Mouse (Mus musculus): ENCODE data around the gene Nfia. TPM values are rescaled to one million over a fixed set of nuclear protein-coding genes. Genes with fewer than 3 reads are reported as not detected.

The Nfia gene
- 10 to 100 TPM; 97.1 to 99.7 TPM for total RNA-seq (2021)

- intact Hi-C loops (cut with DNase I): no loop called here
- no peak for DNase-seq
Observed at GRCm38 (mm10) chr4:97772641-97773040, at the start of gene Nfia. Gene Nfia (plus strand): TSS chr4:97772734.

DNA sequence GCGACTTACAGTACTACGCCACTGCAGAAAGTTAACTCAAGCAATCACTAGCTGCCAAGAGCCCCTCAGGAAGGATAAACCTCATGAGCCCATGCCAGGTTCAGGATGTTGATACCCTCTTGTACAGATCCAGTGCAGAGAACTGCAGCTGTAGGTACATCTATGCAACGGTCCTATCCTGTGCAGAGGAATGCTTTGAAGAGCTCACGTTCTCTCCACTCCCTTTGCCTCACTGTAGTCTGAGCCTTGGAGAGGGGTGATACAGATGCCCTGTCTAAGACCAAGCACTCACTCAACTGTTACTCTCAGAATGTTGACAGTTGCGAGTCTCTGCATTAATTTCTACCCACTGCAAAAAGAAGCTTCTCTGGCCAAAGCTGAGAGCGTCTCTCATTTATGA, 49.2 kb upstream of the Nfia start:
- DNase-seq: no peak
- intact Hi-C loops (cut with DNase I): no loop called here

DNA sequence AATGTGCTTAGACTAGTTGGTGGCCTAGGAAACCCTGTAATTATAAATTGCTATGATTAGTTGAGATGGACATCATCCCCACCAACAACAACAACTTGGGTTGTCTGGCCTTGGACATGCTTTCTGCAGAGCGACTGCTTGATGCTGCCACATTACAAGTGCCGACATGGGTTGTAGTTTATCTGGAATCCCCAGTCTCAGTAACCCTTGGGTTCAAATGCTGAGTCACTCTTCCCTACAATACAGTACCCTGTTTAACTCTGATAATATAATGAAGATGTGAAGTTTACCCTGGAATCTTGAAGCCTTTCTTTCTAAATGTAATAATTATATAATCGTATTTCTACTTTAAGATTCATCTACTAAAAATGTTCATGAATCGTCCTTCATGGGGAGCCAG, 44.0 kb upstream of the Nfia start:
- intact Hi-C loops (cut with DNase I): no loop called here
- no peak for DNase-seq

- no peak for DNase-seq
- intact Hi-C loops (cut with DNase I): no loop called here
Observed at GRCm38 (mm10) chr4:97729999-97730398, 42.5 kb upstream of the Nfia start.

- intact Hi-C loops (cut with DNase I): no loop called here
- no peak for DNase-seq
Observed at GRCm38 (mm10) chr4:97730416-97730815, 42.1 kb upstream of the Nfia start.

DNA sequence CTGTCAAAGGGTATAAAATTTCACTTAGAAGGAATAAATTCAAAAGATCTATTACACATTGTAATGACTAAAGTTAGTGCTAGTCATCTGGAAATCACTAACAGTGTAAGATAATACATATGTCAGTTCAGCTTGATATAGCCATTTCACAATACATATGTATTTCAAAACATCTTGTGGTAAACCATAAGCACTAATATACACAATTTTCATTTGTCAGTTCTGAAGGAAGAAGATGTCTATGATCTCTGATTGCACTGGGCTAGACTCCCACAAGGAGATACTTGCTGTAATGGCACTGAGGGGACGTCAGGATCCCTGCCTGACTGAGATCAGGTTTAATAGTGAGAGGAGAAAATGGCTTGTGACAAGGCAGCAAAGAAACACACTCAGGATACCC, 39.1 kb upstream of the Nfia start:
- DNase-seq: no peak
- intact Hi-C loops (cut with DNase I): no loop called here

- intact Hi-C loops (cut with DNase I): loop anchor here (10.0 kb wide), 1 partner anchor 1039 kb away; no protein-coding TSS in a partner anchor
- DNase-seq: no peak
Observed at GRCm38 (mm10) chr4:97743932-97744331, 28.6 kb upstream of the Nfia start.

GRCm38 (mm10) chr4:97745296-97746105, 27.0 kb upstream of the Nfia start:
- peak; percentile 90 for DNase-seq
- intact Hi-C loops (cut with DNase I): loop anchor here (5.0 to 10.0 kb wide), 3 partner anchors 163 to 1041 kb away; no protein-coding TSS in a partner anchor

DNA sequence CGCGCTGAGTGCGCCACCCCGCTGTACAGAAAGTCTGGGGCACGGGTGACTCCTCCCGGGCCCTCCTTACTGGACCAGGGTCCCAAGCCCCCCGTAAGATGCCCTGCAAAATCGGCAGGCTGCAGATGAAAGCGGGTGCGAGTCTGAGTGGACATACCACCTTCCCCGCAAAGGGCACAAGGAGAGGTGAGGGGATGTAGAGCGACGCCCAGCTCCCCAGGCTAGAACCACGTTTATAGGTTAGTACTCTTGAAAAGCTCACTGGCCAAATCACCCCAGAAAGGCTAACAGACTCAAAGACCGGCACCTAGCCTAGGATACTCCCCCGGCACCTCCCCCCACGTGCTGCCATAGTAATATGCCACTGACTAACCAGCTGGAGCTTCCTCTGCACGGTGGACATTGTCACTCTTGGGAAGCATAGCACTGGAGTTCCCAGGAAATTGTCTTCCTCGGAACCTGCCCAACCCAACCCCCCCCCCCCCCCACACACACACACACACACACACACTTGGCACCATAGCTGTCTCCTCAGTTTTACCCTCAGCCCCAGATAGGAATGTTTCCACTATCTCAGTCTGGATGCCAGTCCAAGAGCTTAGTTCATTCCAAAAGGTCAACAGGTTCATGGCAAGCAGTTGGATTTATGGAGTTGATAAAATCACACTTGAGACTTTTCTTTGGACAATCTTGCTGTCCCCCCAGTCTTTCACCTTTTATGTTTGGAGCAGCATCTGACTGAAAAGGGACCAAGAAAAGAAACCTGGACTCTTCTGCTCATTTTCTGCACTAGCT, 26.2 kb upstream of the Nfia start:
- intact Hi-C loops (cut with DNase I): loop anchor here (5.0 to 10.0 kb wide), 3 partner anchors 164 to 1042 kb away; no protein-coding TSS in a partner anchor
- DNase-seq: no peak

DNA sequence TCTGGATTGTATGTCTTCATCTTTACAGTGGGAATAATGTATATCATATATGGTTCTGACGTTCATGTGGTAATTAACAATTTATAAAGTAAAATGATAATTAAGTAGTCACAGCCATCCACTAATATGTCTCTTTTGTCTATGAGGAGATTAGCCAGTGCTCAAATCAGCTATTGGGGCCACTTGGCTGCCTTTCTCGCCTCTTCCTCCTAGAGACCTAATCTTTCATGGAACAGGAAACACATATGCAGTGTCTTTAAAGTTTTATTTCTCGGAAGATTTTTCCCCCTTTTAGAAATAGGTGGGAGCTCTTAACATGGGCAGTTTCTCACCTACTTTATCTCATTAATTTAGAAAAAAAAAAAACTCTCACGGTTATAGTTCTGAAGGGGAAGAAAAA, 22.1 kb upstream of the Nfia start:
- intact Hi-C loops (cut with DNase I): loop anchor here (5.0 to 10.0 kb wide), 3 partner anchors 574 to 713 kb away; no protein-coding TSS in a partner anchor
- no peak for DNase-seq

- intact Hi-C loops (cut with DNase I): loop anchor here (5.0 to 10.0 kb wide), 3 partner anchors 574 to 714 kb away; no protein-coding TSS in a partner anchor
- DNase-seq: peak; percentile 97
Observed at GRCm38 (mm10) chr4:97751030-97751482, 21.5 kb upstream of the Nfia start.

DNA sequence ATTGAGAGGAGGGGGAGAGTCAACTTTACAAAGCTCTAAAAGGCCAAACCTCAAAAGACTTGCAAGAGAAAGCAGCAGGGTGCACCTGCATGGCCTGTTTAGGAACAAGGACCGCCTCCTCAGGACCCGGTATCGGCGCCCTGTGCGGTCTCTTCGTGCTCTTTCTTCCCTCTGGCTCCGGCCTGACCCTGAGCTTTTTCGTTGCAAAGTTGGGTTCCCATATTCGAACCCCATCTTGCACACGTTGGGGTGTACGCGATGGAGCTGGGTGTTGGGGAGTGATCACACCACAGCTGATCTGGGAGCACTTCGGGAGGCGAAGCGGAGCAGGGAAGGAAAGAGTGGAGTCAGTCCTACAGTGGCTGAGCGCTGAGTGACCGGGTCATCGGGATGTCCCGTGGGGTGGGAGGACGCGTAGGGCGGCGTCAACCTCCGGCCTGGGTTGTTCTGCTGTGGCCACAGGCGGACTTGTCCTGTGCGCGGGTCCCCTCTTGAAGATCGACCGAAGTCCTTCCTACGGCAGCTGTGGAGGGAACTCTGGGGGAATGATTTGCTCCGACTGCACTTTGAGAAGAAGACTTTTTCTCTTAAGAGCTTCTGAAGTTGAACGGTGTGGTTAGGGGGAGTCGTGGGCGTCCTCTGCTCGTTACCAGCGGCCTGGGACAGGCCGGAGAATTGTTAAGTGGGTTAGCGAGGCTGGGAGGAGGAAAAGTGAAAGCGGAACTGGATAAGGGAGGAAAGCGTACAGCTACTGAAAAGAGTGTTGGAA, 20.9 kb upstream of the Nfia start:
- peak; percentile 49 for DNase-seq
- intact Hi-C loops (cut with DNase I): loop anchor here (5.0 to 10.0 kb wide), 3 partner anchors 573 to 714 kb away; no protein-coding TSS in a partner anchor

GRCm38 (mm10) chr4:97752276-97753010, 20.1 kb upstream of the Nfia start:
- no peak for DNase-seq
- intact Hi-C loops (cut with DNase I): loop anchor here (5.0 to 10.0 kb wide), 3 partner anchors 572 to 715 kb away; no protein-coding TSS in a partner anchor

DNA sequence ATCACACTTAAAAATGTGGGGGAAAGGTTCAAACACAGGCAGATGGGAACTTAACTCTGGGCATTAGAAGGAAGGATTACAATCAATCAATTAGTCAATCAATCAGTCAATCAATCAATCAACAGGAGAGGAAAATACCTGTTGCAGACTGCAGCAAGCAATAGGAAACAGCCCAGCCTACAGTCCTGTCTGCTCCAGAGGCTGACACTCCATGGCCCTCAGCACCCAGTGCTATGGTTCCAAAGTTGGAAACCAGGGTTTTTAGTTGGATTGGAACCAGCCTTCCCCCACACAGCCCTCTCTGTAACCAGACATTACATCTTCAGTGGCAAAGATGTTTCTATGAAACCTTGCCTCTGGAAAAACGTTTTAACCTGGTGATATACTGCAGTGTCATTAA, 19.0 kb upstream of the Nfia start:
- intact Hi-C loops (cut with DNase I): loop anchor here (5.0 to 10.0 kb wide), 3 partner anchors 571 to 716 kb away; no protein-coding TSS in a partner anchor
- no peak for DNase-seq

GRCm38 (mm10) chr4:97754241-97754640, 18.3 kb upstream of the Nfia start:
- intact Hi-C loops (cut with DNase I): loop anchor here (5.0 to 10.0 kb wide), 3 partner anchors 571 to 717 kb away; no protein-coding TSS in a partner anchor
- DNase-seq: peak; percentile 35

DNA sequence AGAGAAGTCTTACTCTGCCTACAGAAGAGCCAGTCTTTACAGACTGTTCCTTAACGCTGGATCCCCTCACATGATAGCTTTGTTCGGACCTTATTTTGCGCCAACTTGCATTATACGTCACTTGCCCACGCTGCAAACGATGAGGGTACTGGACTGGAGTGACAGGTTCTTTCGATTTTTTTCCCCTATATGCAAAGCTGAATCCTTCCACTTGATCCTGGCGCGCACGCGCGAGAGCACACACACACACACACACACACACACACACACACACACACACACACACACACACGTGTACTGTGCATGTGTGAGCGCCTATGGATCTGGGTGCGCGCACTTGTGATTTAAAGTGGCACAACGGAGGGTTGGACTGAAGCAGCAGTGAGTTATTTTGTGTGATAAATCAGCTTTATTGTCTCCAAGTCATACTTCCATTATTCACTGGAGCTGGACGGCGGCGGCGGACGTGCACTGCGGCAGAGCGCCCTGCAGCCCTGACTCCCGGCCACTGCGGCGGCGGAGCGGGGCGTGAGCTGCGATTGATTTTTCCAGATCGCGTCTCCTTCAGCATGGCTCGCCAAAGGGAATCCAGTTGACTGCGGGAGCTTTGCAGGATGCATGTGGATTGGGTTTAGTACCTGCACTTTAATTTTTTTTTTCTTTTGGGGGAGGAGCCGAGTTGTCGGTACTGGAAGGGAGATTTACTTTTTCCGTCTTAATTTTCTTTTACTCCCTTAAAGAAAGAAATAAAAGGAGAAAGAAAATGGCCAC, 15.1 kb upstream of the Nfia start:
- peak; percentile 71 for DNase-seq
- intact Hi-C loops (cut with DNase I): loop anchor here (10.0 kb wide), 2 partner anchors 567 to 687 kb away; no protein-coding TSS in a partner anchor

DNA sequence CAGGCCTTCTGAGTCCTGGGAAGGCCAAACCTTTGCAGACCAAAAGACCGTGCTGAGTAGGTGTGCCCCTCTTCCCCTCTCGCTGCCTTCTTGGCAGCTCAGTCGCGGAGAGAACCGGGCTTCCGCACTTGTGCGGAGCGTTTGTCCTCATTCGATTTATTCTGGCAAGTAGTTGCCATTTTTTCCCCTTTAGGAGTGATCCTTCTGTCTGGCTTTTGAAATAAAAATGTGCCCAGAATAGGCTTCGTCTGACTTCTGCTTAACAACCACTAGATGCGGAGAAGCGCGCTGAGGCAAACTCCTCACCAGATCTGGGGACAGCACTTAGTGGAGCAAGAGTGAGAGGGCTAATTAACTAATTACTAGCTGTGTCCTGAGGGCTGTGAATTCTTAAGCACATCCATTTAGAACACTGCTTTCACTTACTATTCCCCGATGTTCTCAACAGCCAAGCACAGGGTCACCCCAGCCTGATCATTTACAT, 14.5 kb upstream of the Nfia start:
- intact Hi-C loops (cut with DNase I): loop anchor here (10.0 kb wide), 2 partner anchors 567 to 687 kb away; no protein-coding TSS in a partner anchor

GRCm38 (mm10) chr4:97758661-97759060, 13.9 kb upstream of the Nfia start:
- DNase-seq: no peak
- intact Hi-C loops (cut with DNase I): loop anchor here (10.0 kb wide), 2 partner anchors 566 to 686 kb away; no protein-coding TSS in a partner anchor

More for the DNA sequence above, 14.5 kb upstream of the Nfia start:
- DNase-seq: peak; percentile 44
